Comparison of ENCODE assay signal across 35 mouse cellular contexts in genomic region chr16:52473089-52473488, GRCm38 (mm10).
"Had no signal": no experiment of that assay in that cellular context is flagged by ENCODE, and none has a peak within 500 bp of the region (broad histone marks: within the 10 kb centered on the region; RNA-seq: fewer than 3 reads in every experiment).

No protein-coding gene starts in this region.

- DNase-seq: heart, postnatal 10 days; heart, postnatal 14 days; heart, postnatal 36 days; heart, postnatal 4 days; kidney, adult 11 months; kidney, adult 18-20 months; kidney, adult 2 months; kidney, adult 8-10 months; kidney, adult 9 months; kidney, postnatal 10 days; kidney, postnatal 14 days; kidney, postnatal 25 days; kidney, postnatal 36 days; kidney, postnatal 4 days; layer of hippocampus, adult 9-11 months; layer of hippocampus, postnatal 36 days had no signal

- H3K4me3 ChIP-seq: heart, embryonic 10.5 days; heart, embryonic 12.5 days; heart, embryonic 13.5 days; heart, embryonic 15.5 days; hindbrain, embryonic 10.5 days; hindbrain, embryonic 12.5 days; hindbrain, embryonic 13.5 days; hindbrain, embryonic 15.5 days; intestine, embryonic 15.5 days; kidney, embryonic 15.5 days; layer of hippocampus, adult 2 months had no signal

- H3K27ac ChIP-seq: heart, embryonic 10.5 days; heart, embryonic 13.5 days; heart, embryonic 15.5 days; hindbrain, embryonic 10.5 days; hindbrain, embryonic 12.5 days; hindbrain, embryonic 13.5 days; hindbrain, embryonic 14.5 days; hindbrain, embryonic 15.5 days; hindbrain, postnatal 0 days; intestine, embryonic 15.5 days; kidney, embryonic 15.5 days; kidney, postnatal 0 days; layer of hippocampus, adult 2 months had no signal

- ATAC-seq: hindbrain, embryonic 16.5 days; hindbrain, postnatal 0 days; inflammation-experienced regulatory T-cells, adult 6 months; intestine, embryonic 15.5 days; intestine, embryonic 16.5 days; intestine, postnatal 0 days had no signal

- H3K36me3 ChIP-seq: heart, embryonic 10.5 days; heart, embryonic 12.5 days; heart, embryonic 13.5 days; heart, embryonic 15.5 days; hindbrain, embryonic 10.5 days; hindbrain, embryonic 12.5 days; hindbrain, embryonic 13.5 days; hindbrain, embryonic 15.5 days; intestine, embryonic 15.5 days; kidney, embryonic 15.5 days had no signal

- H3K27me3 ChIP-seq: heart, embryonic 12.5 days; heart, embryonic 13.5 days; heart, embryonic 15.5 days; hindbrain, embryonic 12.5 days; hindbrain, embryonic 13.5 days; hindbrain, embryonic 15.5 days; intestine, embryonic 15.5 days; kidney, embryonic 15.5 days had no signal

- H3K9ac ChIP-seq: heart, embryonic 12.5 days; heart, embryonic 13.5 days; heart, embryonic 15.5 days; hindbrain, embryonic 12.5 days; hindbrain, embryonic 13.5 days; hindbrain, embryonic 14.5 days; hindbrain, embryonic 15.5 days; intestine, embryonic 15.5 days; kidney, embryonic 15.5 days had no signal

- H3K4me1 ChIP-seq: heart, embryonic 10.5 days; heart, embryonic 12.5 days; heart, embryonic 13.5 days; heart, embryonic 15.5 days; hindbrain, embryonic 10.5 days; hindbrain, embryonic 12.5 days; hindbrain, embryonic 13.5 days; hindbrain, embryonic 15.5 days; intestine, embryonic 15.5 days; kidney, embryonic 15.5 days had no signal

- H3K4me2 ChIP-seq: heart, embryonic 11.5 days; heart, embryonic 12.5 days; heart, embryonic 13.5 days; heart, embryonic 15.5 days; hindbrain, embryonic 12.5 days; hindbrain, embryonic 13.5 days; hindbrain, embryonic 14.5 days; hindbrain, embryonic 15.5 days; intestine, embryonic 15.5 days; kidney, embryonic 15.5 days had no signal

- H3K9me3 ChIP-seq: heart, embryonic 10.5 days; heart, embryonic 12.5 days; heart, embryonic 13.5 days; heart, embryonic 15.5 days; hindbrain, embryonic 10.5 days; hindbrain, embryonic 12.5 days; hindbrain, embryonic 13.5 days; hindbrain, embryonic 15.5 days; intestine, embryonic 15.5 days; kidney, embryonic 15.5 days had no signal
